ENCODE assay signal across 11 mouse cellular contexts in the genomic region with DNA sequence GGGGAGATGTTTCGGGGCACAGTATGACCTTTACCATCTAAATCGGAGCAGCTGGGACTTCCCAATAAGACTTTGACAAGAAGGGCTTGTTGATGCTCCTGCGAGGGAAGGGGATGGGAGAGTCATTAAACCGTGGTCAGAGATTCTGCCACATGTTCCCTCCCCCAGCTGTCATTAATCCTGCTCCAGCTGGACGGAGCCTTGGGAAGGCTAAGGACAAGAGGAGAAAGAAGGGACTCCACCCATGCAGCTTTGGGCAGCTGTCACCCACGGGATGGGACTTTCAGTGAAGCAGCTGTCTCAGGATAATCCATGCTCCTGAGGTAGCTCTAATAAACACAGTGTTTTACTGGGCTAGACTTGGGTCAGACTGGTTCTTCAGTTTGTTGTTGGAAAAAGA.
DNase-seq lines count a peak whose midpoint lies in the region; ATAC-seq and TF ChIP-seq lines count a peak whose summit lies in the region.
"Had no signal": no experiment of that assay in that cellular context is flagged by ENCODE, and none has a peak within 500 bp of the region (broad histone marks: within the 10 kb centered on the region; RNA-seq: fewer than 3 reads in every experiment).

No protein-coding gene starts in this region.

- ATAC-seq in heart, embryonic 12.5 days (ENCODE audit: insufficient number of reproducible peaks, low FRiP score), result no peak
- ATAC-seq: hindbrain, embryonic 16.5 days; liver, postnatal 0 days had no signal

- H3K4me2 ChIP-seq in heart, embryonic 12.5 days, result no peak overlapping the region

- 49% methylated on average over 6 of the region's 6 CpGs for WGBS in heart, embryonic 12.5 days

- no peak overlapping the region for H3K9ac ChIP-seq in heart, embryonic 12.5 days
- H3K9ac ChIP-seq: liver, postnatal 0 days had no signal

- H3K4me1 ChIP-seq in heart, embryonic 12.5 days (replicated peaks), result peaks cover 11% of the 10 kb centered on the region
- H3K4me1 ChIP-seq in bone marrow macrophage, adult 2 months (ENCODE audit: control insufficient read depth, insufficient read depth, low read length), result peaks cover 84% of the 10 kb centered on the region

- H3K27ac ChIP-seq in heart, embryonic 12.5 days (ENCODE audit: poor library complexity, severe bottlenecking), result no peak overlapping the region
- H3K27ac ChIP-seq in bone marrow macrophage, adult 2 months (ENCODE audit: insufficient read depth, low read depth, low read length), result peak overlapping the region; percentile 87

- no peaks in the 10 kb centered on the region for H3K27me3 ChIP-seq in heart, embryonic 12.5 days (replicated peaks)

- 0 out of 2 replicates have a peak, but pooled peaks cover 5% of the 10 kb centered on the region for H3K9me3 ChIP-seq in heart, embryonic 12.5 days (replicated peaks)

- no peak overlapping the region for H3K4me3 ChIP-seq in heart, embryonic 12.5 days
- H3K4me3 ChIP-seq in bone marrow macrophage, adult 2 months (ENCODE audit: insufficient read depth, low read length), result no peak overlapping the region

- H3K36me3 ChIP-seq in heart, embryonic 12.5 days, result peaks cover 8% of the 10 kb centered on the region; the same call in 1 of the 2 replicates

- no peak for TF ChIP-seq POLR2A in bone marrow macrophage, adult 2 months (IDR thresholded peaks at IDR 0.05; ENCODE audit: borderline replicate concordance, low read depth, low read length)

- no peak for TF ChIP-seq CTCF in bone marrow macrophage, adult 2 months (IDR thresholded peaks at IDR 0.05; ENCODE audit: low read depth, low read length)

- peak; percentile 97 for DNase-seq in heart, adult 11 months
- DNase-seq in heart, postnatal 4 days, result peak; percentile 33
- DNase-seq in lung, postnatal 25 days (ENCODE audit: low spot score), result peak; percentile 27
- DNase-seq in frontal cortex, postnatal 25 days (ENCODE audit: low spot score in 2 of 2), result no peak
- no peak for DNase-seq in spleen, adult 18-20 months
- DNase-seq in Muller cell, postnatal 12 days (ENCODE audit: inconsistent ontology term), result no peak
- DNase-seq: adrenal gland, adult 8-10 months; liver, postnatal 0 days had no signal

Comparison
In these comparisons a context has a peak if more than half of its experiments do, and no peak if none do; other contexts are left out.
1. DNase-seq: peak in heart, adult 11 months (single experiment), heart, postnatal 4 days (single experiment) and lung, postnatal 25 days (single experiment); none in frontal cortex, postnatal 25 days (0 of 2), spleen, adult 18-20 months (0 of 2) and Muller cell, postnatal 12 days (single experiment).